Mouse (Mus musculus) ovary, postnatal 10 days (tissue): ENCODE measurements around the gene Pip5k1c.

Experiments used
- DNase-seq: peaks from one replicate; pipeline ENCODE4 v3.0.0; 2022; ENCODE audit warnings: low spot score

Pip5k1c gene

DNA sequence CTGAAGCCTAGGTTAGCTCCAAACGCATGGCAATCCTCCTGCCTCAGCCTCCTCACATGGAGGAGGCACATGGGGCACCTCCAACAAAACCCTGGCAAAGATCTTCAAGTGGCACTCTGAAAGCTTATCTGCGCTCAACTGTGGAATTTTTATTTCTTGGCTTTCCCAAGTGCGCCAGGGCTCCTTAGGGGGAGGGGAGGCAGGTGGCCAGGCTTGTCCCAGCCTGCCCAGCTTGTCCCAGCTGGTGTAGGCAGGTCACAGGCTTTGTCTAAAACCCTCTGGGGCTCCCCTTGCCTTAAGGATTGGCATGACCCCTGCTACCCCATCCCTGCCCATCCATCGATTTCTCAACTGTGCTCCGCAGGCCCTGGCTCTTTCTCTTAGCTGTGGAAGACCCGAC lies 8.6 kb upstream of the Pip5k1c start:
- no peak for DNase-seq

DNA sequence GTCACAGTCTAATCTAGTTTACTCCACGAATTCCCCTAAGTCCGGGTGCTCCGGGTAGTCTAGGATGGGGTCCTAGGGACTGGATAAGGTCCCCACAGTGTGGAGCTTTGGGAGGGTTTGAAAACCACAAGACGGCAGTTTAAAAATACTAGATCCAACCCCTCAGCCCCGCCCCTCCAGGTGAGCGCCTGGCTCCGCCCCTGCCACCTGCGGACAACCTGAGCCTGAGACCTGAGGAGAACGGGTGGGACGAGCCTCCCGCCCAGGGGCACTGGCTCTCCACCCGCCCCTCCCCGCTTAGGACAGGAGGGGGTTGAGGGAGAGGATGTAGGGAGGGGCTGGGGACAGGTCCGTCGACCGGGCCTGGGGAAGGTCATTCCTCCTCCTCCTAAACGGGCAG lies 8.0 kb upstream of the Pip5k1c start:
- no peak for DNase-seq

DNA sequence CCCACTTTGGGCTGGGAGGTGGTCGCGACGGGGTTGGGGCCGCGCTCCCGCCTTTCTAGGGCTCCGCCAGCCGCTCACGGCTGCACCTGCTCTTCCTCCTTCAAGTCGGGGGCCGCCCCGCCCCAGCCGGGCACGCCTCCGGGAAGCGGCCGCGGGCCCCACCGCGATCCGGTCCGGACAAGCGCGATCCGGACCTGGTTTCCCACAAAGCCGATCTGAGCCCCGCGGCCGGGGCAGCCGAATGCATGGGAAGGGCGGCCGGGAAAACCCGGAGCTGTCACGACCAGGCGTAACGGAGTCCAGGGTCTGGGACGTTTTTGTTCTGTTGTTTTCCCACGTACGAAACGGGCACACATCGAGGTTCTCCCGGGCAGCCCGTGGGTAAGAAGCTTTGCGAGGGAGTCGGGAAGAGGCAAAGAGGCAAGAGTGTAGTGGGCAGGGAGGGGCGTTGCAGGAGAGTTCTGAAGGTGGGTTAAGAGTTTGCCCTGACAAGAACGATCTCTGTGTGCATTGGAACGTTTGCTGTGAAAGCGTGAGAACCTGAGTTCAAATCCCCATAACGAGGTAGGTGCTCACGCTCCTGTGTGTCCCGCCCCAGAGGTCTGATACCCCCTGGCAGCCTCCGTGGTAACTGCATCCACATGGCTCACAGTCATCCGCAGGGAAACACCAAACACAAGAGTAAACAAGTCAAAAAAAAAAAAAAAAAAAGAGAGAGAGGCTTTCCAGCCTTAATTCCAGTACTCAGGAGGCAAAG lies 6.9 kb upstream of the Pip5k1c start:
- peak; percentile 86 for DNase-seq

- no peak for DNase-seq
Observed at GRCm38 (mm10) chr10:81286586-81286985, 6.2 kb upstream of the Pip5k1c start.

DNA sequence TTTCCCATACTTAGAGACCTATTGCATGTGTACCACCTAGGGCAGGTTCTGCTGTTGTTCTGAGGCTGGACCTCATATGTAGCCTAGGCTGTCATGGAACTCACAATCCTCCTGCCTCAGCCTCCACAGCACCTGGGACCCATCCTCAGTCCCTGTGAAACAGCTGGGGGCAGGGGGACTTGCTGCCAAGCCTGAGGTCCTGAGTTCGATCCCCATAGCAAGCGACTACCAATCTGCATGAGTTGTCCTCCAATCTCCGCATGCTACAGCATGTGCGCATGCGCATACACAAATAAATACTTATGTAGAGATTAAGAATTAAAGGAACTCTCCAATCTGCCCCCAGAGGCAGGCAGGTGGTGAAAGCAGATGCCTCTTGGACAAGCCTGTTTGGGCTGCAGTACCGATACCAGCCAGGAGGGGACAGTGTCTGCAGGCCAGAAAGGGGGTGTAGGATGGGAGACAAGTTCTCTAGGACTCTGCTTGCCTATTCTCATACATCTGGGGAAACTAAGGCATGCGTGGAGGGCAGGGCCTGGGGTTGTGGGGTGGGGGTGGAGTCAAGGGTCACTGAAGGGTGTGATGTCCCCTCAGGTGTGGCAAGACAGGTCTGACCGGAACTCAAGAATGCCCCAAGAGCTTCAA lies 5.1 kb upstream of the Pip5k1c start:
- no peak for DNase-seq

DNA sequence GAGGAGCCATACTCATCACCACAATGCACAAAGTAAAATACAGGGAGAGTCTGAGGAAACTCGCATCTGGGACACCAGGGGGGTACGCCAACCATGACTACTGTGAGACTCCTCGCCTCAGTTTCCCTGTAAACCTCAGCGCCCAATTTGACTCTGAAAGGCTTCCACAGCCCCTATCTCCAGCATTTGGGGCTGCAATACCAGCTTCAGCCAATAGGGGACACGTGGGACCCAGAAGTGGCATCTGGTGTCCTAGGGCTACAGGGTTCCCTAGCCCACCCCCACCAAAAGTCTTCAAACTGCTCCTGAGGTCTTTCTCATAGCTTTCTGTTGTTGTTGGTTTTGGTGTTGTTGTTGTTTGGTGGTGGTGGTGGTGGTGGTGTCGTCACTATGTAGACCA lies 4.2 kb upstream of the Pip5k1c start:
- DNase-seq: no peak

GRCm38 (mm10) chr10:81289278-81289677 lies 3.5 kb upstream of the Pip5k1c start:
- DNase-seq: no peak

- DNase-seq: no peak
Observed at GRCm38 (mm10) chr10:81289811-81290210, 3.0 kb upstream of the Pip5k1c start.

DNA sequence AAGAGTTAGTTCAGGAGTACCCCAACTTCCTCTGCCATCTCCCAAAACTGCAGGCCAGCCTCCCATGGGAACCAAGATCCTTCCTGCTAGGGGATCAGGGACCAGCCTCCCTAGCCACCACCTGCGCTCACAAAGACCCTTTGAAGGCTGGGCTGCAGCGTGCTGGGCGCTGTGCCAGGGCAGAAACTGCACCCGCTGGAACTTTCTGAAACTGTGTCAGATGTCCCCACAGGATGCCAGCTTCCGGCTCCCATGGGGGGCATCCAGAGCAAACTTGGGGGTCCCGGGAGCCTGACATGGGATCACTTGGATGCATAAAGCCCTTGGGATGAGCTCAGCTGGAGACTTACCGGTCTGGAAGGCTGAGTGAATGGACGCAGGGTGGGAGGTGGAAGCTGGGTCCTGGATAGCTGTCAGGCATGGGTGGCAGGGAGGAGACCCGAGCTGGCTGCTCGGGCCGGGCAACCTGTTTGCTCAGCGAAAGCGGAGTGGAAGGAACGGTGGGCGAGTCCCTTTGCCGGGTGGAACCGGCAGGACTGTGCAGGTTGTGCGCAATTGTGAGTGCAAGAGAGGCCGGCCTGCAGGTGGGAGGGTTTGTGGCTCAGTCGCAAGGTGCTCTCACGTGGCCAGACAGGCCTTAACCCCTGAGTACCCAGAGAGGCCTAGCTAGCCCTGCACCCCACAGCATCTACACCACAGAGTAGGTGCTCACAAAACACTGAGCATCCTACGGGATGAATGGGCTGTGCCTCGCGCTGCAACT lies 1.9 kb upstream of the Pip5k1c start:
- no peak for DNase-seq

DNA sequence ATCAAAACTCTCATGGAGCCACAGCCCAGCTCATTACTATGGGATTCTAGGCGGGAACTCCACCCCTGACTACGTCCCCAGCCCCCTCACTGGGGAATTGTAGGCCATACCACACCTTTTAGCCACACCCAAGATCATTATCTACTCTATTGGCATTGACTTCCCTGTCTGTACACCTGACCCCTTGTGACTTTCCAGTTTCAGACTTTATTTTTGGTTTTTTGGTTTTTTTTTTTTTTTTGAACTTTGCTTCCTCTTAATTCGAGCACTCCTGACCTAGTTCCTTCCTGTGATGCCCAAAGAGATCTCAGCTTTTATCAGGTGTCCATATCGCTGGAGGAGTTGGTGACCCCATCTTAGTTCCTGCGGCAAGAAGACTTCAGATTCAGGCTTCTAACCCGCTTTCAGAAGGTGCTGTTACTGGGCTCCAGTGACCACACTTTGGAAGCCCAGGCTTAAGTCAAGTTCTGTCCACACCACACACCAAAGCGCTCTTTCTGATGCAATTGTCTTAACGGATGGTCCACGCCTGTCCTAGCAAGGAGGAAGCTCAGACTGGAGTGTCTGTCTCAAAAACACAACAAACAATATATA lies 1.2 kb upstream of the Pip5k1c start, which contains the start of gene Tjp3:
Gene Tjp3, minus strand, starts transcription at position 71 of the 594 bp plus-strand sequence.
- DNase-seq: no peak

DNA sequence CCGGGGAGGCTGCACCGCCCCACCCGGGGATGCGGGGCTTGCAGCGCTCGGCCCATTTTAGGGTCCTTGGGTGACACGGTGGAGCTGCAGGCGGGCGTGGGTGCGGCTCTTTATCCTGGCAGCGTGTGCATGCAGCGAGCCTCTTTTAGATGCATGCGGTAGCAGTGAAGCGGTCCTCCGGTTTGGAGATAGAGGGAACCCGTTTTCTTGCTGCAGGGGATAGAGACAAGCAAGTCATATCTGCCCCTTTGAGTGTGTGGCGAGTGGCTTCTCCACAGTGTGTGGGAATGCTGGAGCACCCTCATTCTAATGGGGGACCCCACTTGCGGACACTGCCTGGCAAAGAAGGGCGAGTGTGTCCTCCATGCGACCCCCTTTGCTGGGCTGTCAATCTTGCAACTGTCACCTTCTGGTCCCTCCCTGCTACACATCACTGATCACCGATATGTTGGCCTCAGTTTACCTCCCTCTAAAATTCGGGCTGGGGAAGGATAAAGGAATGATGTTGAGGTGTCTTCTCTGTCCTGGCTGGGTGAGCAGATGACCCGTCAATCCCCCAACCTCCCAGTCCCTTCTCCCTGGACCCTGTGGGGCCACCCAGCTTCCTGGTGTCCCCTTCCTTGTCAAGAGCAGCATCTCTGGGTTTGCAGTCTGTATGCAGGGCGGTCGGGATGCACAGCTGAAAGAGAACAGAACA lies 719 bp downstream of the Pip5k1c start:
- no peak for DNase-seq

DNA sequence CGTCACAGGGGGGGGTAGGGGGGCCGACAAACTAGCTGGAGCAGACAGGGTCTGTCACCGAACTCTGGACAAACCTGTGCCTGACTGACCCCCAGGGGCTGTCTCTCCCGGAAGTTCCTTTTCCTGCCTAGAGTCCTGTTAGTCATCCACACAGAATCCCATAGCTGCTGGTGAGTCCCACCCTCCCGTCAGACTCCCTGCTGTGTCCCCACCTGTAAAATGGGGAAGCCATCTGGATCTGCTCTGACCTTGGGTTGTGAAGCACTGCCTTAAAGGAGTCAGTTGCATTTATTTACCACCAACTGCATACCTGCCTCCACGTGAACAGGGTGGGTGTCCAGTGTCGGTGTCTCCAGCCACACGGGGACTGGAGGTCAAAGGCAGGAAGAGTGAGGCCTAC lies 1.7 kb downstream of the Pip5k1c start:
- DNase-seq: no peak

- DNase-seq: no peak
Observed at GRCm38 (mm10) chr10:81295185-81295584, 2.4 kb downstream of the Pip5k1c start.

GRCm38 (mm10) chr10:81297246-81297645 lies 4.5 kb downstream of the Pip5k1c start:
- DNase-seq: no peak

DNA sequence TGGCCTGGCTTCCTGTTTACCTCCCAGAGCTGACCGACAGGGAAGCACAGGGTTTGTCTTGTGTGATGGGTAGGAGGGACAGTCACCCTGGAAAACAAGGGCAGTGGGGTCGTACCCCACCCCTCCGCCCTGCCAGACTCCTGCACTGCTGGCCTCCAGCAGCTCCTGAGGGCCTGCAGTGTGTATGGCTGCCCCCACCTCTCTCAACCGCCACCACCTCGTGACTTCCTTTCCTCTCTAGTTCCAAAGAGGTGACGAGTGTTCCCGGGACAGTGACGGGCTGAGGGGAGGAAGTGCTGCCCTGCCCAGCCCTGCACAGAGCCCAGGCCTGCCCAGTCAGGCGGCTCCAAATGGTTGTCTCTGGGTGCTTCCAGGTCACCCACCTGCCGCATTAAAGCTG lies 5.1 kb downstream of the Pip5k1c start:
- no peak for DNase-seq

- no peak for DNase-seq
Observed at GRCm38 (mm10) chr10:81298369-81299100, 5.8 kb downstream of the Pip5k1c start.

DNA sequence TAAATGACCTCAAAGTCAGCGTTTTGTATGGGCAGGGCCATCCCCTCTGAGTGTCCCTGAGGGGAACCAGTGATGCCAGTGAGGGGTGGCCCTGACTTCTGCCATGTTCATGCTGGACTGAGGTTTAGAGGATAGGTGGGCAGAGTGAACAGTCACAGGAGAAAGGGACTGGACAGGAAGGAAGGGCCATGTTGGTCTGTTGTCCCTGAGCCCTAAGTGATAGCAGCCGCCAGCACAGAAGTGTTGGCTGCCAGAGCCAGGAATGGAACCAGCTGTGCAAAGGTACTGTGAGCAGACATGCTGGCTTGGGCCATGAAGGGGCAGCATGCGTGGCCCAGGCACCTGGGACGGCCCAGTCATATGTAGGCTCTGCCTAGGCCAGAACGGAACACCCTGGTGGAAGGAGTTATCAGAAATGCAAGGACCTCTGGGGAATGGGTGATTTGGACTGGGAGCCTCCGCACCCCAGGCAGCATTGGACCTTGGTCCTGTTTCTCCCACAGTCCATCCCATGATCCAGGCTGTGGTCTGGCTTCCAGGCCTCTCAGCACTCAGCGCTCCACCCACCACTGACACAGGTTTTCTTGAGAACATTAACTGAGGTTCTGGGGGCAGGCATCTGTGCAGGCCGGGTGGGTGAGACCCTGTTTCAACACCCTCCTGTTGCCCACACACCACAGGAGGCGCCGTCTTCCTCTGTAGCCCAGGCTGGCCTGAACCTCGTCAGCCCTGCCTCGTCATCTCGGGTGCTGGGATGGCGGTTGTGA lies 7.0 kb downstream of the Pip5k1c start:
- DNase-seq: no peak

DNA sequence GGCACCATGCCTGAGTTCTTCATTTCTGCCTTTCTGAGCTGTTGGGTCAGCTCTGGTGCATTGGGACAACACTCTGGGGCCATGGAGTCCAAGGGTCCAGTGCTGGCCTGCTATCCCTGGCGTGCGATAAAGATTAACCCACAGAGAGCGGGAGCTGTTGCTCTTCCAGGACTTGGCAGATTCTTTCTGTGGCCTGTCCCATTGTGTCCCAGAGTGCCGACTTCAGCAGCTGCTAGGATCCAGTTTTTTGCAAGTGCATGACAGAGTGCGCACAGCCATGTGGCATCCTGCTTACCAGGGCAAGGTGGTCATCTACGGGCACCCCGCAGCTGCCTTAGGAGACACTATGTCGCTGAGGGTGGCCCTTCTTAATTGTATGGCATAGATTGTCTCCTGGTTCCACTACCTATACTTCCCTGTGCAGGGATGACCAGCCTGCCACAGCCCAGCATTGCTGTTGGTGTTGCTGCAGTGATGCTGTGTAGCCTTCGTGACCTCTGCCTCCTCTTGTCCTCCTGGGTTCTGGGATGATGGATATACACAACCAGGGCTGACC lies 7.7 kb downstream of the Pip5k1c start:
- DNase-seq: no peak

DNA sequence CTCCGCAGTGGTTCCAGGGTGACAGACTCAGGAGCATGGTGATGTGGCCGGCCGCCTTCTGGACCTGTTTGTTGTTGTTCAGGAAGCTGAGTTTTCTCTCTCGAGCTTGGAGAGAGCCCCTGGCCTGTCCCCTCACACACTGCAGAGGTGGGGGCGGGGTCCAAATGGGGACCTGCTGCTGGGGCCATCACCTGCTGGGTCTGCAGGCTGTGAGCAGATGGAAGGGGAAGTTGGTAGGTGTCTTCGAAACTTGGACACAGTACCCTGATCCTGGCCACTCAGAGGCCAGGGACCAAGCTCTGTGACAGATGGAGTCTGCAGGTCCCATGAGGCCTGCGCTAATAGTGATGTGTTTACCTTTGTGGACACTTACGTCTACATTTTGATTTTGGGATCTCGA lies 8.6 kb downstream of the Pip5k1c start:
- DNase-seq: no peak

DNA sequence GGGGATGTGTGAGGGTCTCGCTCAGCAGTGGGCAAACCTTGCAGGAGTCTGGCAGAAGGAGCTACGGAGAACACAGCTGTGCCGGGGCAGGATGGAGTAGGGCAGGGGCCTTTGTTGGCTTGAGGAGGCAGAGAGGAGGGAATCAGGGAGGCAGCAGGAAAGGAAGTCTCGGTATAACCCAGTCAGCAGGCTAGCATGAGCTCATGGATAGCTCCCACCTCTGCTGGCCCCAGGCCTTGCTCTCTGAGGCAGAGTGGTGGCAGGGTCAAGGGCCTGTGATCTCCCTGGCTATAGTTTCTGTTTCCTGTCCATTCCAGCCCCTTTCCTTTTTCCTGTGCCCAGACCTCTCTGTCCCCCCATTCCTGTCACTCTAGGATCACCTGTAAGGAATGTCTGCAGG lies 9.5 kb downstream of the Pip5k1c start:
- no peak for DNase-seq
